Mouse (Mus musculus) stomach, embryonic 14.5 days (tissue): ENCODE measurements around the gene Dnajb6. TPM values are rescaled to one million over a fixed set of nuclear protein-coding genes. Genes with fewer than 3 reads are reported as not detected.

Experiments used
- ATAC-seq: fragments of 200-750 bp; cut with Nextera tagmentation; 2 replicates; pipeline ENCODE4 v1.8.0; 2017; ENCODE audit warnings: low read depth, moderate TSS enrichment; ENCODE audit not compliant: insufficient number of reproducible peaks, insufficient read depth, low FRiP score
- H3K27ac ChIP-seq: fragments of 300-500 bp; sonication (generic); 2 replicates; pipeline ENCODE4 v1.5.1; 2014; ENCODE audit warnings: mild to moderate bottlenecking, low read length, moderate library complexity, mixed read lengths
- H3K27me3 ChIP-seq: fragments of 300-500 bp; sonication (generic); 2 replicates; pipeline ENCODE4 v1.6.1; 2014; ENCODE audit warnings: low read length, control low read depth, mixed read lengths; ENCODE audit not compliant: control insufficient read depth, insufficient read depth
- H3K36me3 ChIP-seq: fragments of 300-500 bp; sonication (generic); 2 replicates; pipeline ENCODE4 v1.6.1; 2014; ENCODE audit warnings: mild to moderate bottlenecking, control low read depth, low read length, moderate library complexity, mixed read lengths; ENCODE audit not compliant: control insufficient read depth, insufficient read depth
- H3K4me1 ChIP-seq: fragments of 300-500 bp; sonication (generic); 2 replicates; pipeline ENCODE4 v1.6.1; 2014; ENCODE audit warnings: low read length, control low read depth, mixed read lengths; ENCODE audit not compliant: control insufficient read depth, insufficient read depth
- H3K4me2 ChIP-seq: fragments of 300-500 bp; sonication (generic); replicated peaks from 2 replicates; pipeline ENCODE4 v1.6.1; 2014; ENCODE audit warnings: low read depth, low read length, control low read depth
- H3K4me3 ChIP-seq: fragments of 300-500 bp; sonication (generic); 2 replicates; pipeline ENCODE4 v1.5.1; 2014; ENCODE audit warnings: low read depth, low read length, control low read depth
- H3K9ac ChIP-seq: fragments of 300-500 bp; sonication (generic); replicated peaks from 2 replicates; pipeline ENCODE4 v1.6.1; 2014; ENCODE audit warnings: low read depth, mild to moderate bottlenecking, control low read depth, low read length, moderate library complexity, mixed read lengths
- H3K9me3 ChIP-seq: fragments of 300-500 bp; sonication (generic); 2 replicates; pipeline ENCODE4 v1.6.1; 2016; ENCODE audit warnings: low read depth, low read length, control low read depth; ENCODE audit not compliant: control insufficient read depth
- WGBS: fragments of 180-500 bp; shearing (Covaris S2); extraction: QIAGEN DNeasy Blood & Tissue Kit; methylation state at CpG from one replicate; pipeline ENCODE4 v1.1.7; 2014; 5-methylcytosine and 5-hydroxymethylcytosine counted together
- polyA plus RNA-seq: library from polyadenylated mRNA; unstranded; fragments of >200 nt; fragmentation: Nextera tagmentation; extraction: Ambion mirVana; gene quantifications from 2 replicates; pipeline ENCODE4 v1.2.1, GENCODE M21; 2014

The Dnajb6 gene
- polyA plus RNA-seq, 1 experiment from 2014 or later, result 128 TPM

DNA sequence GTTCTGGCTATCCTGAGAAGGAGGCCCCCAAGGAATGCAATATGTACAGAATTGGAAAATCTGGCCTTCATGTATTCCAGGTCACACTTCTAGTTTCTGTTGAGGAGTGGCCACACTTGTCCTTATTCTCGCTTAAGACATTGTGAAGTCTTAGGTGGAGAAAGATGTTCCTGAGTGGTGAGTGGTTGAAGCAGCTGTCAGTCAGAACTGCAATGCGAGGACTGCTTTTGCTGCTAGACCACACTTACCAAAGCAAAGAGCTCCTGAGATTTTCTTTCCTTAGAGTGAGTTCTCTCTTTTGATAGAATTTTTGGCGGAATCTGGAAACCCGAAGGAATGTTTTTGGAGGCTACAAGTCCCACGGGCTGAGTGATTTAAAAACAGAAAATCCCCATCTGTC, 112.0 kb downstream of the Dnajb6 start:
- 86% methylated on average over 5 of the region's 5 CpGs for WGBS
- Histone ChIP-seq H3K4me1 (no peaks in the 10 kb centered on the region), H3K27me3 (no peaks in the 10 kb centered on the region), H3K9me3 (no peaks in the 10 kb centered on the region), H3K4me2 (no peak overlapping the region), H3K36me3 (no peaks in the 10 kb centered on the region), H3K9ac (no peak overlapping the region), H3K4me3 (no peak overlapping the region), H3K27ac (no peak overlapping the region)
- no peak for ATAC-seq

DNA sequence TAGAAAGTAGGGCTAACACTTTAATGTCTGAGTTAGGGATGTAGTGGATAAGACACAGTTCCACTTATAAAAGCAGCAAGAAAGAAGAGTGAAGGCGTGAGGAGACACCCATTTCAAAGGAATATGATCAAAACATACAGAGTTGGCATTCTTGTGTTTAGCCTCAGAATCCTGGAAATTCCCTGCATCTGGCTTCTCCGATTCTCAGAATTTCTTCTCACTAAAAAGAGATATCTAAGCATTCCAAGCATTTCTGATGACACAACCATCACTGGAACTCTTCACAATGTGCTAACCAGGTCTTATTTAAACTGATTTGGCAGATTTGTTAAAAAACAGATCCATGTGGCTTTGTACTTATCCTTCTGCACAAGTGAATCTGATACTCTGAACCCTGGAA, 112.6 kb downstream of the Dnajb6 start:
- WGBS, result 74% methylated on average over 2 of the region's 2 CpGs
- Histone ChIP-seq H3K4me2 (no peak overlapping the region), H3K4me3 (no peak overlapping the region), H3K36me3 (no peaks in the 10 kb centered on the region), H3K27me3 (no peaks in the 10 kb centered on the region), H3K9ac (no peak overlapping the region), H3K9me3 (no peaks in the 10 kb centered on the region), H3K27ac (no peak overlapping the region), H3K4me1 (no peaks in the 10 kb centered on the region)
- ATAC-seq, result no peak

DNA sequence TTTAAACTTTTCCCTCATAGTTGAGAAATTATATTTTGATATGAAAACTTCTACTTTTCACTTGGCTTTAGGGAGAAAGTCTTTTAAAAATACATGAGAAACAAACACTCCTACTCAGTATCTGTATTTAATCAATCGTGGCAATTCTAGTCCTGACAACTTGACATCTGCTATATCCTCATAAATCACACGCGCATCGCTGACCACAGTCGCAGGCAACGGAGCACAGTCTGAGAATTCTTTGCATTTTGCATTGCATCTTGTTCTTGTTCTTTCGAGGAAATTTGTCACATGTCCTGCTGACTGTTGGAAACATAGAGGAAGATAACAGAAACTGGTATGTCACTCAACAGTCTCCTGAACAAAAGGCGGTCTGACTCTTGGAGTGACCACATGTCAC, 116.9 kb downstream of the Dnajb6 start:
- Histone ChIP-seq H3K9ac (no peak overlapping the region), H3K4me1 (no peaks in the 10 kb centered on the region), H3K36me3 (no peaks in the 10 kb centered on the region), H3K9me3 (no peaks in the 10 kb centered on the region), H3K4me2 (no peak overlapping the region), H3K4me3 (no peak overlapping the region), H3K27me3 (no peaks in the 10 kb centered on the region), H3K27ac (no peak overlapping the region)
- no peak for ATAC-seq
- WGBS, result 53% methylated on average over 8 of the region's 8 CpGs

DNA sequence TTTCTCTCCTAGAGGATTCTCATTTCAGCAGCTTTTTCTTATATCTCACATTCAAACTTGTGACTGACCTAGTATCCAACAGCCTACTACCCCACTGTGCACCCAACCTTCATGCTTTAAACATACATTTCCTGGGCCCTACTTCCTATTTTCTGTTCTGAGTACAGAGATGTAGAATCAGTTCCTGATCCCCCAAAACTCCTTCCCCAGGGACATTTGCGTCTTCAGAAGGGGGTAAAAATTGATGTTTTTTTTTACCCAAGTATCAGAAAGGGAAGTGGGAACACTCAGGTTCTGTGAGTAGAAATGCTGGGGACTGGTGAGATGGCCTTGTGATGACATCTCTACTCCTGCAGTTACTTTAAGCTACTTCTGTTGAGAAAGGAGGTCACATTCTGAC, 117.5 kb downstream of the Dnajb6 start:
- Histone ChIP-seq H3K36me3 (no peaks in the 10 kb centered on the region), H3K4me3 (no peak overlapping the region), H3K9ac (no peak overlapping the region), H3K27me3 (no peaks in the 10 kb centered on the region), H3K4me2 (no peak overlapping the region), H3K4me1 (no peaks in the 10 kb centered on the region), H3K9me3 (no peaks in the 10 kb centered on the region), H3K27ac (no peak overlapping the region)
- no peak for ATAC-seq
- WGBS, result 95% methylated on average over 1 of the region's 1 CpGs

DNA sequence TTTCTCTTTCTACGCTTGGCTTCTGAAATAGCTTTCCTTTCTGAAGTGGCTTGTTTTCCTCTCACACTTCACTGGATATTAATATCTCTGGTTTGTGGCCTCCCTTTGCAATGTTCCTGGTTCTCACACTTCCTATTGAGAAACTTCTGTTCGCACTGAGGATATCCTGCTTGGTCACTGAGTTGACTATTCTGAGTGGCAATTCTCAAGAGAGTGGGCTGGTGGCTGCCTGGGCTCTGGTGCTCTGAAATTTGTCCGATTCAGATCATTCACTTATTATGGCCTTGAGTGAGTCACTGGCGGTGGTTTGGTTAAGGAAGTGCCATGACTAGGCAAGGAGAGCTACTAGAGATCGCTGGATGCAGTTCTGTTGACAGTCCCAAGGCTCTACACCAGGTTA, 118.9 kb downstream of the Dnajb6 start:
- no peak overlapping the region for H3K9ac ChIP-seq
- ATAC-seq, result no peak
- H3K4me2 ChIP-seq, result no peak overlapping the region
- H3K4me1 ChIP-seq, result no peaks in the 10 kb centered on the region
- H3K4me3 ChIP-seq, result no peak overlapping the region
- H3K9me3 ChIP-seq, result no peaks in the 10 kb centered on the region
- H3K27ac ChIP-seq, result no peak overlapping the region
- no peaks in the 10 kb centered on the region for H3K27me3 ChIP-seq
- WGBS, result 76% methylated on average over 5 of the region's 5 CpGs
- H3K36me3 ChIP-seq, result no peaks in the 10 kb centered on the region

DNA sequence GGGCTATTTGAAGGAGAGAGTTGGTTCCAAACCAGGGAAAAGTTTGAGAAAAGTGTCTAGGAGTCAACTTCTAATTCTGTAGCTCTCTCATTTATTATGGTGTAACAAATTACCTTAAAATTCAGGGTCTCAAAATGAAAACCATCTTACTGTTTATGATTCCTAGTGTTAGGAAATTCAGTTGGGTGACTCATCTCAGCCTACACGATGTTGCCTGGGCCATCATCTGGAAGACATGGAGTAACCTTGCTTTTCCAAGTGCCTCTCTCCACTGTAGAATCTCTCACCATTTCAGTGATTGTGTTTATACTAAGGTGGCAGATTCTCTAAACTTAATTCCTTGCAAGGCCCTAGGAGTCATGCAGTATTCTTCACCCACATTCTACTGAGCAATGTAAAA, 119.5 kb downstream of the Dnajb6 start:
- WGBS, result 34% methylated on average over 1 of the region's 1 CpGs
- H3K4me1 ChIP-seq, result no peaks in the 10 kb centered on the region
- H3K9ac ChIP-seq, result no peak overlapping the region
- H3K4me2 ChIP-seq, result no peak overlapping the region
- H3K9me3 ChIP-seq, result no peaks in the 10 kb centered on the region
- H3K27ac ChIP-seq, result no peak overlapping the region
- H3K27me3 ChIP-seq, result no peaks in the 10 kb centered on the region
- H3K36me3 ChIP-seq, result no peaks in the 10 kb centered on the region
- no peak for ATAC-seq
- no peak overlapping the region for H3K4me3 ChIP-seq

DNA sequence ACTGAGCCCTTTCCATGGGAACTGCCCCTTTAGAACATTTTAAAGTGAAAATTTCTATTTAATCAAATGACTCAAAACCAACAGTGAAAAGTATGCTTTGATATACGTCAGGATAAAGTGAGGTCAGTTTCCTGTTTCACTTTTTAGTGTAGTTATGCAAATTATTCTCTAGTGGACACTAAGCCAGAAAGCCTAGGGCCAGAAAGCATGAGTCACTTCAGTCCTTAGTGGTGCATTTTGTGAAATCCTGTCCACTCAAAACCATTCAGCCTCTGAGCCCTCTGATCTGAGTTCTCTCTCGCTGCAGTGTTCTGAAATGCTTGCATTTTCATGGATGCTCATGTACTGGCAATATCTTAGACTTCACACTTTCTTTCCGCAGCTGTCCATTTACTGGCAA, 126.0 kb downstream of the Dnajb6 start:
- Histone ChIP-seq H3K9ac (no peak overlapping the region), H3K9me3 (no peaks in the 10 kb centered on the region), H3K4me2 (no peak overlapping the region), H3K27ac (no peak overlapping the region), H3K36me3 (no peaks in the 10 kb centered on the region), H3K4me1 (no peaks in the 10 kb centered on the region), H3K4me3 (no peak overlapping the region), H3K27me3 (no peaks in the 10 kb centered on the region)
- no peak for ATAC-seq
- 69% methylated on average over 3 of the region's 3 CpGs for WGBS

DNA sequence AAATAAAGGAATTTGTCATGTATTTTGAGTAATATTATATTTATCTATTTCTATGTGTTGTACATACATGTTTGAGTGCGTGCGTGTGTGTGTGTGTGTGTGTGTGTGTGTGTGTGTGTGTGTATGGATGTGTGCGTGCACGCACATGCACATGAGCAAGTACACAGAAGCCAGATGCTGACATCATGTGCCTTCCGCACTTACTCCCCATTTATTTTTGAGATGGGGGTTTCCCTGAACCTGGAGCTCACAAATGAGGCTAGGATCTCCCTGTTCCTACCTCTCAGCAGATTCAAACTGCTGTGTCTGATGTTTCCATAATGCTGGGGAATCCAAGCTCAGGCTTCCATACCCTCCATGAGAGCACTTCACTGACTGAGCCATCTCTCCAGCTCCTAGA, 126.9 kb downstream of the Dnajb6 start:
- ATAC-seq, result no peak
- no peaks in the 10 kb centered on the region for H3K9me3 ChIP-seq
- no peaks in the 10 kb centered on the region for H3K36me3 ChIP-seq
- no peak overlapping the region for H3K9ac ChIP-seq
- H3K27me3 ChIP-seq, result no peaks in the 10 kb centered on the region
- H3K27ac ChIP-seq, result no peak overlapping the region
- no peak overlapping the region for H3K4me3 ChIP-seq
- H3K4me1 ChIP-seq, result no peaks in the 10 kb centered on the region
- 88% methylated on average over 5 of the region's 5 CpGs for WGBS
- no peak overlapping the region for H3K4me2 ChIP-seq

DNA sequence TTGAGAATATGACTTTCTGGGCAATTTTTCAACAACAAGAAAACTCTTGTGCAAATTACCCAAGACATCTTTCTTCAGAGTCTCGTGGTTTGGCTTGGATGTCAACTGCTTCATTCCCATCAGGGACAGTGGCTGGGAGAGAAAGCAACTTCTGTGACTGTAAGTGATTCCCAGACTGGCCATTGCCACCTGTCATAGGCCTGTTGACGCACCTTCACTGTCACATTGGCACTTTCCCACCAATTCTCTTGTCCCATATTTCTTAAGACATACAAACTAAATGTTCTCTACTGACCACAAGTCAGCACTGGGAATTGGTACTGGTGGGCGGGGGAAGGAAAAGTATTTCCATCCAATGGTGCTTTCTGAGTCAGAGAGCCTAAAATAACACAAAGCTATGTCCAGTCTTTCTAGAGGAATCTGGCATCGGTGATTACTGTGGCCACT, 128.8 kb downstream of the Dnajb6 start:
- Histone ChIP-seq H3K27me3 (no peaks in the 10 kb centered on the region), H3K9me3 (no peaks in the 10 kb centered on the region), H3K27ac (no peak overlapping the region), H3K4me2 (no peak overlapping the region), H3K4me1 (no peaks in the 10 kb centered on the region), H3K9ac (no peak overlapping the region), H3K36me3 (no peaks in the 10 kb centered on the region), H3K4me3 (no peak overlapping the region)
- ATAC-seq, result no peak
- 83% methylated on average over 4 of the region's 4 CpGs for WGBS
